Mouse (Mus musculus): ENCODE results near the gene Med15.

The Med15 gene

GRCm38 (mm10) chr16:17732021-17732420 lies 670 bp downstream of the Med15 start:
- DNase-seq (ENCODE audit: low read depth, low spot score): no peak

- DNase-seq (ENCODE audit: low read depth, low spot score): no peak
These were observed 2.7 kb downstream of the Med15 start for GRCm38 (mm10) chr16:17729974-17730373.

- peak; percentile 49 for DNase-seq (ENCODE audit: low read depth, low spot score)
These were observed 5.4 kb downstream of the Med15 start for GRCm38 (mm10) chr16:17727179-17727861.

GRCm38 (mm10) chr16:17724448-17724847 lies 8.2 kb downstream of the Med15 start:
- no peak for DNase-seq (ENCODE audit: low read depth, low spot score)

GRCm38 (mm10) chr16:17723325-17723626 lies 9.4 kb downstream of the Med15 start:
- no peak for DNase-seq (ENCODE audit: low read depth, low spot score)

GRCm38 (mm10) chr16:17722461-17723324 lies 10.0 kb downstream of the Med15 start:
- peak; percentile 78 for DNase-seq (ENCODE audit: low read depth, low spot score)

- DNase-seq (ENCODE audit: low read depth, low spot score): no peak
These were observed 10.8 kb downstream of the Med15 start for GRCm38 (mm10) chr16:17721822-17722460.

GRCm38 (mm10) chr16:17721114-17721808 lies 11.4 kb downstream of the Med15 start:
- no peak for DNase-seq (ENCODE audit: low read depth, low spot score)

- no peak for DNase-seq (ENCODE audit: low read depth, low spot score)
These were observed 14.9 kb downstream of the Med15 start for GRCm38 (mm10) chr16:17717791-17718190.

- no peak for DNase-seq (ENCODE audit: low read depth, low spot score)
These were observed 25.1 kb downstream of the Med15 start for GRCm38 (mm10) chr16:17707541-17707940.

GRCm38 (mm10) chr16:17701043-17701405 lies 31.7 kb downstream of the Med15 start:
- no peak for DNase-seq (ENCODE audit: low read depth, low spot score)

- DNase-seq (ENCODE audit: low read depth, low spot score): no peak
These were observed 32.2 kb downstream of the Med15 start for GRCm38 (mm10) chr16:17700386-17701042.

- no peak for DNase-seq (ENCODE audit: low read depth, low spot score)
These were observed 37.8 kb downstream of the Med15 start for GRCm38 (mm10) chr16:17694860-17695259.

GRCm38 (mm10) chr16:17669886-17670285 lies 62.8 kb downstream of the Med15 start:
- DNase-seq (ENCODE audit: low read depth, low spot score): no peak

- no peak for DNase-seq (ENCODE audit: low read depth, low spot score)
These were observed 67.1 kb downstream of the Med15 start for GRCm38 (mm10) chr16:17665568-17665967.

- no peak for DNase-seq (ENCODE audit: low read depth, low spot score)
These were observed 76.3 kb downstream of the Med15 start for GRCm38 (mm10) chr16:17656212-17656871.

- no peak for DNase-seq (ENCODE audit: low read depth, low spot score)
These were observed 78.4 kb downstream of the Med15 start for GRCm38 (mm10) chr16:17654188-17654795.

- DNase-seq (ENCODE audit: low read depth, low spot score): no peak
These were observed 79.1 kb downstream of the Med15 start for GRCm38 (mm10) chr16:17653601-17654000.

- DNase-seq (ENCODE audit: low read depth, low spot score): no peak
These were observed 80.1 kb downstream of the Med15 start for GRCm38 (mm10) chr16:17652607-17653006.

GRCm38 (mm10) chr16:17650711-17651110 lies 82.0 kb downstream of the Med15 start:
- DNase-seq (ENCODE audit: low read depth, low spot score): no peak

All from retina, postnatal 7 days (tissue).